ENCODE assay signal across 27 mouse cellular contexts in the genomic region with DNA sequence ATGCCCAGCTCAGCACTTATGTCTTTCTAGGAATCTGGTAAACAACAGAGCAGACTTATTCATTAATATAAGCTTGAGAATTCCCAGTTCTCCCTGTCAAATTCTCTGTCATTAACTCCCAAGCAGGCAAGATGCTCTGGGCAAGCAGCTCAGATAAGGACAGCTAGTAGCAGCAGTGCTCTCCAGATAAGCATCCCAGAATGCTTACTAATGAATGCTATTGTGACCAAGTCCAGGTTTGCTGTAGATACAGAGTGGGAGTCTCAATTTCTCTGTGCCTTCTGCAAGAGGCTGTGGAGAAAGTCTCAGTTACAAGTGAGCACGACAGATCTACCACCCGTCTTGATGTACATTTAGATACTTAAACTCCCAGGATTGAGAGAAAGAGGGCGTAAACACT.
DNase-seq lines count a peak whose midpoint lies in the region; ATAC-seq lines count a peak whose summit lies in the region.
"Had no signal": no experiment of that assay in that cellular context is flagged by ENCODE, and none has a peak within 500 bp of the region (broad histone marks: within the 10 kb centered on the region; RNA-seq: fewer than 3 reads in every experiment).

No protein-coding gene starts in this region.

- H3K4me1 ChIP-seq in liver, embryonic 12.5 days, result peaks cover 18% of the 10 kb centered on the region
- H3K4me1 ChIP-seq: embryonic facial prominence, embryonic 13.5 days; forebrain, embryonic 15.5 days; hindbrain, embryonic 13.5 days; limb, embryonic 12.5 days; midbrain, embryonic 13.5 days had no signal

- peaks cover 7% of the 10 kb centered on the region; the same call in 1 of the 2 replicates for H3K27me3 ChIP-seq in liver, embryonic 12.5 days (replicated peaks)
- H3K27me3 ChIP-seq: forebrain, embryonic 15.5 days had no signal

- peak overlapping the region; percentile 29 for H3K4me2 ChIP-seq in liver, embryonic 12.5 days
- H3K4me2 ChIP-seq: embryonic facial prominence, embryonic 13.5 days; forebrain, embryonic 15.5 days; hindbrain, embryonic 13.5 days; limb, embryonic 12.5 days; midbrain, embryonic 13.5 days had no signal

- WGBS in liver, embryonic 12.5 days (ENCODE audit: insufficient replicate concordance), result 38% methylated on average over 3 of the region's 3 CpGs

- H3K27ac ChIP-seq in liver, embryonic 12.5 days, result peak overlapping the region; percentile 67
- H3K27ac ChIP-seq: embryonic facial prominence, embryonic 13.5 days; forebrain, embryonic 15.5 days; hindbrain, embryonic 13.5 days; kidney, postnatal 0 days; layer of hippocampus, adult 2 months; limb, embryonic 12.5 days; midbrain, embryonic 13.5 days had no signal

- no peak overlapping the region for H3K9ac ChIP-seq in liver, embryonic 12.5 days
- H3K9ac ChIP-seq: embryonic facial prominence, embryonic 13.5 days; forebrain, embryonic 15.5 days; hindbrain, embryonic 13.5 days; limb, embryonic 12.5 days; midbrain, embryonic 13.5 days had no signal

- peak; percentile 13; the same call in 1 of the 2 replicates for ATAC-seq in frontal cortex, adult (ENCODE audit: low TSS enrichment)
- ATAC-seq in liver, embryonic 12.5 days, result peak; percentile 100
- peak; percentile 77 for ATAC-seq in megakaryocyte progenitor cell, adult 5-6 weeks (replicated peaks; ENCODE audit: poor library complexity)
- ATAC-seq: forebrain, embryonic 15.5 days; inflammation-experienced regulatory T-cells, adult 6 months; midbrain, embryonic 13.5 days had no signal

- H3K36me3 ChIP-seq in liver, embryonic 12.5 days, result no peaks in the 10 kb centered on the region
- H3K36me3 ChIP-seq: embryonic facial prominence, embryonic 13.5 days; forebrain, embryonic 15.5 days; hindbrain, embryonic 13.5 days; limb, embryonic 12.5 days; midbrain, embryonic 13.5 days had no signal

- no peak overlapping the region for H3K4me3 ChIP-seq in liver, embryonic 12.5 days
- H3K4me3 ChIP-seq: embryonic facial prominence, embryonic 13.5 days; forebrain, embryonic 15.5 days; hindbrain, embryonic 13.5 days; layer of hippocampus, adult 2 months; limb, embryonic 12.5 days; midbrain, embryonic 13.5 days had no signal

- DNase-seq in frontal cortex, adult 2 months (ENCODE audit: extremely low spot score in 1 of 2, low spot score in 1 of 2), result no peak
- DNase-seq in c-Kit-positive CD71-positive TER-119-positive erythroid progenitor cells, embryonic 14.5 days (ENCODE audit: low spot score), result peak; percentile 53
- DNase-seq in urinary bladder, postnatal 14 days (ENCODE audit: low spot score), result no peak
- DNase-seq in kidney, postnatal 36 days, result no peak
- no peak for DNase-seq in cerebellum, adult 9-11 months
- DNase-seq: adrenal gland, postnatal 25 days; cerebellum, adult 11-12 months; cerebellum, postnatal 14 days; embryo, embryonic 11 days; gastrocnemius, postnatal 14 days; heart, adult 18-20 months; kidney, adult 2 months; lung, adult 2 months; lung, postnatal 14 days; thymus, adult 2 months; thymus, postnatal 4 days had no signal

- H3K9me3 ChIP-seq in liver, embryonic 12.5 days (replicated peaks), result no peaks in the 10 kb centered on the region
- H3K9me3 ChIP-seq: embryonic facial prominence, embryonic 13.5 days; forebrain, embryonic 15.5 days; hindbrain, embryonic 13.5 days; limb, embryonic 12.5 days; midbrain, embryonic 13.5 days had no signal

Comparison
In these comparisons a context has a peak if more than half of its experiments do, and no peak if none do; other contexts are left out.
1. ATAC-seq: peak in every context shown above with its lines; median percentile 100 in liver, embryonic 12.5 days; 77 in megakaryocyte progenitor cell, adult 5-6 weeks; 13 in frontal cortex, adult.